Mouse (Mus musculus): Measurements from ENCODE around the gene Pde7b.

The Pde7b gene

DNA sequence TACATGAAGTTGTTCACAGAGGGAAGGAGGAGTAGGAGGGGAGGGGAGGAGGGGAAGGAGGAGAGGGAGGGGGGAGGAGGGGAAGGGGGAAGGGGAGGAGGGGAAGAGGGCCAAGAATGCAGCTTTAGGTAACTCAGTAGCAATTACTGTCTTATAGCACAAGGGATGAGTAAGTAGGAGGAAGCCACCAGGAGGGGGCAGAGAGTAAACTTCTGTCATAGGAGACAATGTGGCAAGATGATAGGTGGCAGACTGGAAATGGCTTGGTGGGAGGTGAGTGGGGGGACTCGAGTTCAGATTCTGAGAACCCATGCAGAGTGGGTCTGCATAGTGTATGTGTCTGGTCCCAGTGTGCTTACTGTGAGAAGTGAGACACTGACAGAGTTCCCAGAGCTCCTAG is 234.1 kb downstream of the Pde7b start:
- DNase-seq, result peak; percentile 86

DNA sequence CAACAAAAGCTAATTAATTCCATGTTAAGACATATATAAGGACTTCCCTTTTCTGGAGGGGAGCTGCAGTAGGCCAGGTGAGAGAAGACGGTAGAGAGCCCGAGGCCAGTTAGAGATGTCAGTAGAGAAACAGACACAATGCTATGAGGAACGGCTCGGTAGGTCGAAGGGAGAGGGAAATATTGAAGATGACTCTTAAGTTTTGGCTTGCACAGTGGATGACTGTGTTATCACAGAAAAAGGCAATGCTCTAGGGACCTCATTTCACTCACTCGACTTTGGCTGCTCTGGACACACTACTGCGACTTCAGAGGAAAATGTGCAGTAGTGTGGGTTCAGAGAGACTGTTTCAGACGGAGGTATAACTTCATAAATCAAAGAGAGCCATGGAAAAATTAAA is 234.6 kb downstream of the Pde7b start:
- peak; percentile 93 for DNase-seq

DNA sequence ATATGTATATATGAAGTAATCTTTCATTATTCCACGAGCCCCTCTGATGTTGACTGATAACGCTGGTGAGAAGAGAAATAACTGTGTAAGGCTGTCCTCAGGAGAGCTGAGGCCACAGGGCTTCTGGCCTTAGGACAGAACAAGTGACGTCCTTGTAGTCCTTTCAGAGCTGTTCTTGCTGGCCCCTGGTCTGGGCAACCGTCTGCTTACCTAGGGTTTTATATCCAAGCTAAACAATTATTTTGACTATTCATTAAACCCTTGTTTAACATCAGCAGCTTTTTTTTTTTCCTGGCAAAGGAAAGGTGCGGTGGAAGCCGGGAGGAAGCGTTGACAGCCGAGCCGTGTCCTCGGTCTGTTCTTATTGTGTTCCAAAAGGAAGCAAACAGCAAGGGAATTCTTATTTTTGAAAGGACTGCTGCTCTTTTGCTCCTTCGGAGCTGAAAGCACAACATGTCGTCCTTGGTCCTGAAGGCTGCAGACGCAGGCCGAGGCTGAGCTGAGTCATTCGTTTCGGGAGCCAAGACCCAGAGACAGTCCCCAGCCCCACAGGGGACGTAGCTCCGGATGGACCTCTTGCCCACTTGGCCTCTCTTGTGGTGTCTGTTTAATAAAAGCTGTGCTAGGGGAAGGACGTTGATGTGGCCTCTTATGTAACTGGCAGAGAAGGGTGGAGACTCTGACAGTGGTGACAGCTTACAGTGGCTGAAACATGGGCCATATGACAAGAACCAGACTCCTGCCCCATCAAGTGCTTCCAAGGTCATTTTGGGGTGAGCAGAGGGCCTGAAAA is 238.2 kb downstream of the Pde7b start:
- DNase-seq, result peak; percentile 100

DNA sequence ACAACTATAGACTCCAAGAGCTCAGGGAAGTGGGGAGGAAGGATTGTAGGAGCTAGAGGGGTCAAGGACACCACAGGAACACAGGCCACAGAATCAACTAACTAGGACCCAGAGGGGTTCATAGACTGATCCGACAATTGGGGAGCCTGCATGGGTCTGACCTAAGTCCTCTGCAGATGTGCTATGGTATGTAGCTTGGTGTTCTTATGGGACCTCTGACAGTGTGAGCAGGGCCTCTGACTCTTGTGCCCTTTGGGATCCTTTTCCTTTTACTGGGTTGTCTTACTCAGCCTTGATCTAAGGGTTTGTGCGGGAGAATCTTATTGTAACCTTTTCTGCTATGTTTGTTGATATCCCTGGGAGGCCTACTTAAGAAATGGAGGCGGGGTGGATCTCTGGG is 239.1 kb downstream of the Pde7b start:
- DNase-seq, result peak; percentile 70

DNA sequence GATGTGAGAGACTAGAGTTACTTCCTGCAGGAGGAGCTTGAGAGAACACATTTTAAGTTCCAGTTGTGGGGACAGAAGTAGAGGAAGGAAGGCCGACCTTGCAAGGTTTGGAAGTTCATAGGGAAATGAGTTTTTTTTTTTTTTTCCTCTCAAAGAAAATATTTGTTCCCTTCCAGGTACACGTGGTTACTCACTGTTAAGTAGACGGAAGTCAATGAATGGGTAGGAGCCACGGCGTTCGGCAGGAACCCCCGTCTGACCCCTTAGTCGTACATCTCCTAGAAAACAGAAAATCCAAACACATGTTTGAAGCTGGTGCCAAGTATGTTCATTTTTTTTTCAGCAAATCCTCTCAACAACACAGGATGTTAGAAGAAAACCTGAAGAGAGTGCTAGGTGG is 245.4 kb downstream of the Pde7b start:
- peak; percentile 96 for DNase-seq

DNA sequence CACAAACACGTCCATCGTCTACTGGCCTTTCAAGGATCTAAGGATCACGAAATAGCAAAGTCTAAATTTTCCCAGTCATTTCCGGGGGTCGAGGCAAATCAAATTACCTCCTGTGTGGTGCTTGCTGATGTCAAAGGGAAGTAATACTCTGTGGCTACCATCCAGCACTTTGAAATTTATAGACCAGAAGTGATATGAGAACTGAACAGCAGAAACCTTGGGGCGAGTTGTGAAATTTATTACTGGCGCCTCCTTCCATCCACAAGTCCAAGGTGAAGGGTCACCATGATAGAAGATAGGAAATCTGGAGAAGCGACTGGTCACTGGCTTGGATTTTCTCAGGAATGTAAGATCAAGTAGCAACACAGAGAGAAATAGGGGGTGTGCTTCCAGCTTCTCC is 246.4 kb downstream of the Pde7b start:
- peak; percentile 86 for DNase-seq

DNA sequence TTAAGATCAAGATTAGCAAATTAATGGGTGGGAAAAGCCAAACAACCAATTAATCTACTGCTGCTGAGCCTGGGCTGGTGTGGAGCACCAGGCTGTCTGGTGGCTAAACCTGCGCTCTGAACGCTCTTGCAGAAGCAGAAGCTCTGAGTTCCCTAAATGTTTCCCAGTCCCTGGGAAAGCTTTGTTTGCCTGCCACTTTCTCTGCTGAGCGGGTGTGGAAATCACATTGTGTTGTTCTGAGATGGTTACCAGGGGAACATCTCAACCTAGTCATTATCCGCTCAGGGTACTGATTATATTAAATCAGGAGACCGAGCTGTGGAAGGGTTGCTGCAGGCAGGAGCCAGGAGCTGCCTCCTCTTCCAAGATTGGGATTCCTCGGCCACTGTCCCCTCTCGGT is 250.0 kb downstream of the Pde7b start:
- DNase-seq, result peak; percentile 92

DNA sequence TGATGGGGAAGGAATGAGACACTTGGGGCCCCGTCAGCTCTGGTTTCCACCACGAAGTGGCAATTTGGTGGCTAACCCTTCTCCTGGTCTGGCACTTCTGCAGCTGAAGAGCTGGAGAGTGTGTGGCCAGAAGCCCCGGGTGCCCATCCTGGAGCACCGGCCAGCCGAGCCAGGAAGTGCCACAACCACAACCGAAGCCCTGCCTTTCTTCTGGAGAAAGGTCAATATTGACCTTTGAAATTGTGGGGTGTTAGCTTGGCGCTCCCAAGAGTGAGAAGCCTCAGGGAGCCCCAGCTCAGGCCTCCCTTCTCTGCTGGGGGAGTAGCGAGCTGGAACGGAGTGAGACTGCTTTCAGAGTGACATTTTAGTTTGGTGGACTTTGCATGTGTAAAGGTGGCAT is 250.8 kb downstream of the Pde7b start:
- DNase-seq, result peak; percentile 71

DNA sequence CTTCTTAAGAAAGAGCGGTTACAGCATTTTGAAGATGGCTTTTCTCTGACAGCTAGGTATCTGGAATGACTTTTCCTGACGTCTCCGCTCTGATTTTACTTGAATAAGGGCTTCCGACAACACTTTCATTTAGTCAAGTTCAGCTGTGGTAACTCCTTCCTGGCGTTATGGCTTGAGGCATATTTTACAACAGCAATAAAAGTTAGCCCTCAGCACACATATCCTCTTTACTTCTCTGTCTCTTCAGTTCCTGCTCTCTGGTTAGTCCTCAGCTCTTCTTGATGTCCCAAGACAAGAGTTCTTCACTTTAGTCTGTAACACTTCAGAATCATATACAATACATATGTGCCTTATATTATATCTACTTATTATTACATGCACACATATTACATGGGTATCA is 251.4 kb downstream of the Pde7b start:
- peak; percentile 56 for DNase-seq

DNA sequence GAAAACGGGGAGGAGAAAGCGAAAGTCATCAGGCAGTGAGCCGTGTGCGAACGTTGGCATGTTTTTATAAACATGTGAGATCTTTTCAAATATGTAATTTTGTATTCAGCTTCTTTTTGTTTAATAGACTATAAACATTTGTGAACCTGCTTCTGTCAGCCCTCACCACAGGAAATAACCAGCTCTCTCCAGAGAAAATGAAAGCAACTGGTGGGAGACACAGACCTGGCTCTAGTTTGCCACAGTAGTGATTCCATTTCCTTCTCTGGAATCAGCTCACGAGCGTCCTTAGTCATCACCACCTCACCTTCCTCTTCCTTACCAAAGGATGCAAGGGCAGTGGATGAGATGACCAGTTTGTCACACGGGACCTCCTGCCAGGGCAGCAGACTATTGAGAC is 252.9 kb downstream of the Pde7b start:
- DNase-seq, result peak; percentile 52

DNA sequence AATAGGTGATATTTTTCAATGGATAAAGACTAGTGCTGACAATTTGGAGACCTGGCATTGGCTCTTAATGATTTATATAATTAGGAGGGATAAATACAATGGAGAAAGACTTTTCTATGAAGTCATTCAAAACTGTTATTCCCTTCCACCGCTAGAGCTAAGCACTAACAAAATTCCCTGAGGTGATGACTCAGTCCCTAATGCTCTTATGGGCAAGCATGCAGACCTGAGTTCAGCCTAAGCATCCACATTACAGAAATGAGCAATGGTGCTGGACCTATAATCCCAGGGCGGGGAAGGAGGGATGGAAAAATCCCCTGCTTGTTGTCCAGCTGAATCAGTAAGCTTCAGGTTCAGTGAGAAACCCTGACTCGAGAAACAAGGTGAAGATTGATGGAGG is 260.2 kb downstream of the Pde7b start:
- no peak for DNase-seq

DNA sequence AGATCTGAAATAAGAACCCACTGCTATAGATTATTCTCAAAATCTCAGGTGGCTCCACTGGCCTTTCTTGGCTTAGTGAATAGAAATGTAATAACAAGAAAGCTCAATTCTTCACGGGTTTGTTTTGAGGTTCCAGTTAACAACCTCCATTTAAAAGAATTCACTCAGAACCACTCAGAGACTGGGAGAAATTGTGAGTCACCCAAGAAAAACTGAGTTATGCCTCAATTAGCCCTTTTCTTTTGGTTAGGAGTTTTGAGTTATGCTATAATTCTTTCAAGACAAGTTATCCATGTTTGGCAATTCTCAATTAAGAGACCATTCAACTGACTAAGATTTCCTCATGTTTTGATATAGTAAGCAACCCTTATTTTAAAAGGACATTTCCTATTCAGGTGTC is 260.9 kb downstream of the Pde7b start:
- DNase-seq, result no peak

DNA sequence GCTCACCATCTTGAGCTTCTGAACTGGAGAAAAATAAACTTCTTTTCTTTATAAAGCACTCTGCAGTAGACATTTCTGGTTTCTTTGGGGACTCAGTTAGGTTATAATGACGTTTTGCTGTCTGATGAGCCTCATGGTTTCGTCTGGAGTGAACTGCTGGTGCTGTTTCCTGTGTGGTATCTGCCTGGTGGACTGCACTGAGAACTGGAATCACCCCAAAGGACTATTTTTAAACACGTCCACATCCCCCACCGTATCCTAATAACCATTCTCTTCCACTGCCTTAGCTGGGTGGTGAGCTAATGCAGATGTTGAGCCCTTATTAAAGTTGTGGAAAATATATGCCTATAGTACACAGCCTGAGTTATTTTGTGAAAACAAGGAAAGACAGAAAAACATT is 262.3 kb downstream of the Pde7b start:
- peak; percentile 84 for DNase-seq

DNA sequence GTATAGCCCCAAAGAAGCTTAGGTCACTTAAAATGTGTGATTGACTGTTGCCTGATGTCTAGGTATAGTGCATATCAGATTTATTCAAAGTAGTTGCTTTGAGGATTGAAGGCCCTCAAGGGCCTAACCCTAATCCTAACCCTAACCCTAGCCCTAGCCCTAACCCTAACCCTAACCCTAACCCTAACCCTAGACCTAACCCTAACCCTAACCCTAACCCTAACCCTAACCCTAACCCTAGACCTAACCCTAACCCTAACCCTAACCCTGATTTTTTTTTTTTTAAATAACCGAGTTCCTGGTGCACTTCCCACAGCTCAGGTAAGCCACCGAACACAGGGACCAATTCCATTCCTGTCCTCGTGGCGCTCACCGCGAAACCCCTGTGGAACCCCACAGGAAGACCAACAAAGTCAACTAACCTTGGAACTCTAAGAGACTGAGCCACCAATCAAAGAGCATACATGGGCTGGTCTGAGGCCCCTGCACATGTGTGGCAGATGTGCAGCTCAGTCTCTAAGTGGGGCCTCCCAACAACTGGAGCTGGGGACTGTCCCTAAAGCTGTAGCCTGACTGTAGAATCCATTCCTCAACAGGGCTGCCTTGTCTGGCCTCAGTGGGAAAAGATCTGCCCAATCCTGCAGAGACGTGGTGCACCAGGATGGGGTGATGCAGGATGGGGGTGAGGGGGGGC is 265.1 kb downstream of the Pde7b start:
- peak; percentile 78 for DNase-seq

DNA sequence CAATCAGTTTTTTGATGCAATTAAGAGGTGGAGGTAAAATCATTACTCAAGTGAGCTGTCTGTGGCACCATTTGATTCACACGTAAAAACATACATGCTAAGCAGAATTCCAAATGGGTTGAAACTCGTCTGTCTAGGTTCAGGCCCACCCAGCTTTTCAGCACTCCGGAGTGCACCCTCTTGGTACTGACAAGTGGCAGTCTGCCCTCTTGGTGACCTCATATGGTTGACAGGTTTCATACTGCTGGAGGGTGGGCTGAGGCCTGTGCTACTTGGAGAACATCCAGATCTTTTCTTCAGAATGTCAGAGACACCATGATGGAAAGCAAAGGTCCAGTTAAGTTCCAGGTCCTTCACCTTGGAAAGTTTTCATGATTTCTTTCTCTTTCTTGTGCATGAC is 265.7 kb downstream of the Pde7b start:
- peak; percentile 76 for DNase-seq

DNA sequence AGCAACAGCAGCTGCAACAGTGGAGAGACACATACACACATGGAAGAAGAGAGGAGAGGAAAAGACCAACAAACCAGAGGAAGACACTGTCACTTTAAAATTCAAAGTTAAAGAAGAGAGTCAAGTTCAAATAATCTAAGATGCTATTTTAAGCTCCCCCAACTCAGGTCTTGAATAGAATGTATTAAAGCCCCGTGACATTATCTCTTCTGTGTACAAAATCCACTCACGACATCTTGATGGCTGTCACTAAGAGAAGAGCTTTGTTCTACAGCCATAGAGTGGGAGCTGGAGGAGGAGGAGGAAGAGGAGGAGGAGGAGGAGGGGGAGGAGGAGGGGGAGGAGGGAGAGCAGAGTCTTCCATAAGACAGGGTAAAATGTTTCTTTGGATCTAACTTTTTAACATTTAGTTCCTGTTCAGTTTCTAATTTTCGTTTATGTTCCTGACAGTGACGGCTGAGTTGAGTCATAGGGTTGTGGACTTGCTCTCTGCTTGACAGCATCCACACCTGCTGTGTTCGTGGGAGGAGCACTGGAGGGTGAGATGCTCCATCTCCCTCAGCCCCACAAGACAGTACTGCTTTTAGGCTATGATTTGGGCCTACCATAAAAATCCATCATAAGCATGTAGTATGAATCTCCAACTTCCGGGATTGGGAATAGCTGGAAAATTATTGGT is 270.4 kb downstream of the Pde7b start:
- DNase-seq, result peak; percentile 69

DNA sequence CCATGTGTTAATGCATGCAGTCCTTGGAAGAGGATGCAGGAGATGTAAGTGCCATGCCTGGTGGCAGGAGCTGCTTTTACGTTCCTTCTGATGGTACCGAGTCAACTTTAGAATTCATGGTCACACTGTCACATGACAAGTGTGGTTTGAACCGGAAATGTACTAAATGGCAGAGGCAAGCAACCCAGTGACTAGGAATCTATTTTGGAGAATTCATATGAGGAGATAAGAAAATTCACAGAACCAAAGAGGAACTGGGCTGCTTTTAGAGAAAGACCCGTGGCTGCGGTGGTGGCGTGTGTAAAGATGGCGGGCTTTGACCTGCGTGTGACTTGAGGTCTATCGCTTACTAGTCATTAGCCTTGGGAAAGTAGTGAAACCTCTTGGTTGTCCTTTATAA is 287.4 kb downstream of the Pde7b start:
- DNase-seq, result peak; percentile 37

DNA sequence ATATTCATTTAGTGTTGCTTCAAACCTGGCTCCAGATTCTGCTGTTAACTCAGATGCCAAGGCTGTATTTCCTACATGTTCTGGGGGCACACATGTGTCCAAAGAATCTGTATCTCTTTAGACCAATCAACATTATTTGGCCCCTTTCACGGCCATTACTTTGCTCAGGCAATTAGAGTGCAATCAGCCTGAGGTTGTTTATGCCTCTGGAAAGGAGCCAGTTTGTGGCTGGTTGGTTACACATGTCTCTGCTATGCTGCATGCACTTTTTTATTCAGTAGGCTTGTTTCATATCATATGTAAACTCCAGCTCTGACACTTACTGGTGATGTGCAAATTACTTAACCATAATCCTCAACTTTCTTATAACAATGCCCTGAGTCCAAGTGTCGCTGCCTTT is 287.9 kb downstream of the Pde7b start:
- DNase-seq, result peak; percentile 81

DNA sequence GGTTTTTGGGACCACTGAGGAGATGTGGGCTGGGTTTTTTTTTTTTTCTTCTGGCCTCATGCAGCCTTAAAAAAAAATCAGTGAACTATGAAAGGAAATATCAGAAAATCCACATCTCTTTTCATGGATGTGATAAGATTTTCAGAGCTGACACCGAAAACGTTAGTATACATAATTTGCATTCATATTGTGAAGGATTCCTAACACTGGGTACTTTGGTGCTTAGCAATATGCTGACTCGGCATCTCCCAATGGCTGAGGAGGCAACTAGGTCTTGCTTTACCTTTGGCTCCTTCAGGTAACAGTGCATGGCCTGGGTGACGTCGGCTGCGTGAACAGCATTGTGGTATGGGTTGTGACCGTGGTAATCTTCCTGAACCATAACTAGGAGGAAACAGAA is 289.0 kb downstream of the Pde7b start:
- peak; percentile 61 for DNase-seq

DNA sequence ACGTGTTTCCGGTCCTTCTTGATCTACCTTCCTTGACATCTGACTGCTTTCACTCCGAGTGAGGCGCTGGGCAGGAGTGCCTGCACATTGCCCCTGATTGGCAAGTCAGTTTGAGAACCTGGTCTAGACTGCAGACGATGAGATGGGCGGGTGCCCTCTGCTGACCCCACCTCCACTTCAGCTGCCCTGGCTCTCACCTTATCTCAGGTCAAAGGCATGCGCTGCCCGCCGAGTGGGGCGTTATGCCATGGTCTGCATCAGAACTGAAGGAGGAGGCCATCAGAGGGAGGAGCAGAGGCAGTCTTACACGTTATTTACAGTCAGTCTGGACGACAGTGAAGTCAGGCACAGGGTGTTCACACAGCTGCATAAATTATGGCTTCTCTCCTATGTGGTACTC is 293.5 kb downstream of the Pde7b start:
- DNase-seq, result peak; percentile 94

DNA sequence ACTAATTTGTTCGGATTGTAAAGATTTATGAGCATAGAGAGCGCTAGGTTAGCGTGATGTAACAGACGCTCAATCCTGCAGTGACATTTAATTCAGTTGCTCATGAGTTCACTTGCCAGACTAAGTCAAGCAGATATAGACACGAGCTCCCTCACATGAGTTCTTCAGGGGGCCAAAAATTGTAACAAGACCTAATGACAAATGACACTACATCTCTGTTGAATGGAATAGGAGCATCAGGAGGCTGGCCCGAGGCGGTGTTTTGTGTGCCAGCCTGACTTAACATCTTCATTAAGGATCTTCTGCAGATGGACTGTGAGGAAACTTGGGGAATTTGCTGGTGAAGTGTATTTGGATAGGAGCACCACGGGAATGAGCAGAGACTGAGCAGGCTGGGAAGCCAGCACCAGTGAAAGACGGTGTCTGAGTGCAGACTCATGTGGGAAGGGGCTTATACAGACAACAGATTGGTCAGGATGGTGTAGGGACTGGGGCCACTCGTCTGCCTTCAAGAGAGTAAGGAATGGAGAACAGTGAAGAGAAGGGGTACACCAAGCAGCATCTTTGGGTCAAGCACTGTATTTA is 303.5 kb downstream of the Pde7b start:
- DNase-seq, result peak; percentile 61

DNA sequence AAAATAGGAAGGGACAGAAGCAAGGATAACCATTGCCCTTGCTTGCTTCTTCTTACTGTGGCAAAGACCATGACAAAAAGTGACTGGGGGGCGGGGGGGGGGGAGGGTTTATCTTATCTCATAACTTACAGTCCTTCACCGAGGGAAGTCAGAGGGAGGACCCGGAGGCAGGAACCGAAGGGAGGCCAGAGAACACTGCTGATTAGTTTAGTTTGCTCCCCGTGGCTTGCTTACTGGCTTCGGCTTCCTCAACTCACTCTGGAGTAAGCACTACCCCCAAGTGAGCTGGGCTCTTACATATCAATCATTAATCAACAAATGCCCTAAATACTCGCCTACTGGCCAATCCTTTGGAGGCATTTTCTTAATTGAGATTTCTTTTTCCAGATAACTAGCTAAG is 304.6 kb downstream of the Pde7b start:
- peak; percentile 64 for DNase-seq

DNA sequence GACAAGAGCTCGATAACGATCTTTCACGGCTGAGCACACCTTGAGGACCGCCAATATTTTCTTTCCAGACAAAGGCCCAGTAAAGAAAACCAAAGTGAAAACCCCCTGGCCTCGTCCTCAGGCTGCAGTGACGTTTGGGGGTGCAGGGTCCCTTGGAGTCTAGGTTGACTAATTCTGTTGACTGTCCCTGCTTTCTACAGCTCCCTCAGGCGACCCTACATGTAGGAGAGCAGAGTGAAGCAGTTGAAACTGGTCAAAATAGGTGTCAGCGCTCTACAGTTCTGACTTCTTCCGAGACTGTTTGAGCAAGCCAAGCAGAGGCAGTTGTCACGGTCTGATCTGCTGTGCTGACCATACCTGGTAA is 306.0 kb downstream of the Pde7b start:
- no peak for DNase-seq

All from heart, adult 11 months (tissue).